Mouse (Mus musculus): ENCODE measurements at regions not wholly inside any gene's neighbourhood (a gene's known extent, or its start where the extent isn't known, plus 50 kb on each side); places are given as distances from the start of the nearest gene placed in this dataset.

DNA sequence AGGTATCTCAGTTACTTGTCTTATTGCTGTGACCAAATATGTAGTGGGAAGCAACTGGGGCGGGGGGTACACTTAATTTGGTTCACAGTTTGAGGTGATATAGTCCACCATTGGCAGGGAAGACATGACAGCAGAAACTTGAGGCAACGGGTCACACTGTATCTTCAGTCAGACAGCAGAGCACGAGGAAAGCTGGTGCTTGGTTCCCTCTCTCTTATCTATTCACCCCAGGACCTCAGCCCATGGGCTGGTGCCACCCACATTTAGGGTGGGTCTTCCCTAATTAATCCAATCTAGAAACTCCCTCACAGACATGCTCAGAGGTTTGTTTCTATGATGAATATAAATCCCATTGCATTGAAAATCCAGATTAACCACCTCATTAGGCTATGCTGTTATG lies 56.5 kb downstream of the Otud1 start:
- DNase-seq (ENCODE audit: low spot score), result no peak

DNA sequence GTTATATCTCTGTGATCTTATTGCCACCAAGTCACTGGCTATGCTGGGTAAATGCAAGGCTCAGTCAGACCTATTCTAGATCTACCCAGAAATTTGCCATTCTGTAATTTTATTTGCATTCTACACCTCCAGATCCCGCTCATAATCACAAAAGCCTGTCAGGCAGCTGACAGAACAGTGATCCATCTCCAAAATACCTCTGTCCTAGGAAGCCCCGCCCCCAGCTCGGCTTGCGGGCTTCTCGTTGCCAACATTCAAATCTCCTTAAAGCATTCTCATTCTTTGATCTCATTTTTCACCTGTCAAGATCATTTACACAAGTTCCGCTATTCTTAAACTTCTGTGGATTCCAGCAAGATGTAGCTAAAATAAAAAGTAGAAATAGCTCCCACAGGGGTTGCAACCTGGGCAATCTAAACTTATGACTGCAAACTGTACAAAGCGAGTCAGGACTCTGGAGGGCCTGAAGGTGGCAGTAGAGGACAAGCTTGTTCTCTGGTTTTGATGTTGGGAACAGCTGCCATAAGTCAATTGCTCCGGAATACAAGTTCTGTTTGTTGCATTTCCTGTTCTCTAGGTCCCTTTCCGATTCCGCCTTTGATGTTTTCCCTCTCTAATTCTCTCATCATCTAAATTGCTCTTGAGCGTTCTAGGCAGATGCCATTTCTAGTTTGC lies 58.1 kb downstream of the Otud1 start:
- DNase-seq (ENCODE audit: low spot score), result peak; percentile 80

- no peak for DNase-seq (ENCODE audit: low spot score)
Measured at GRCm38 (mm10) chr2:19716388-19716787, 58.8 kb downstream of the Otud1 start.

GRCm38 (mm10) chr2:19726085-19726484 lies 68.5 kb downstream of the Otud1 start:
- DNase-seq (ENCODE audit: low spot score), result no peak

DNA sequence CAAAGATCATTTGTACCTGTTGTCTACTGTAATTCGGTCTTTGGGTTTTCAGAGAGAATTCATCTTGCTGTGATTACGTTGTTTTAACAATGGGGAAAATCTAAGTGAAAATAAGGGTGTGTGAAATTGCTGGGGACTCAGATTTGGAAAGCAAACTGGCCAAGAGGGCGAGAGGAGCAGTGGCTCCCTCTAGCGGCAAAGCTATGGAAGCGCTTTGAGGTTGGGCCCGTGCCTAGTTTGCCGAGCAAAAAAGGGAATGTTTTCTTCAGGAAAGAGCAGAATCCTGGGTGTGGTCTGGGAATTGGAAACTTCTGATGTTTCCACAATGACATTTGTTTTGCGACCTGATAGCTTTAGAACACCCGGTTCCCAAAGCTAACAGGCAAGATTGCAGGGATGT lies 69.4 kb downstream of the Otud1 start:
- DNase-seq (ENCODE audit: low spot score), result peak; percentile 76

DNA sequence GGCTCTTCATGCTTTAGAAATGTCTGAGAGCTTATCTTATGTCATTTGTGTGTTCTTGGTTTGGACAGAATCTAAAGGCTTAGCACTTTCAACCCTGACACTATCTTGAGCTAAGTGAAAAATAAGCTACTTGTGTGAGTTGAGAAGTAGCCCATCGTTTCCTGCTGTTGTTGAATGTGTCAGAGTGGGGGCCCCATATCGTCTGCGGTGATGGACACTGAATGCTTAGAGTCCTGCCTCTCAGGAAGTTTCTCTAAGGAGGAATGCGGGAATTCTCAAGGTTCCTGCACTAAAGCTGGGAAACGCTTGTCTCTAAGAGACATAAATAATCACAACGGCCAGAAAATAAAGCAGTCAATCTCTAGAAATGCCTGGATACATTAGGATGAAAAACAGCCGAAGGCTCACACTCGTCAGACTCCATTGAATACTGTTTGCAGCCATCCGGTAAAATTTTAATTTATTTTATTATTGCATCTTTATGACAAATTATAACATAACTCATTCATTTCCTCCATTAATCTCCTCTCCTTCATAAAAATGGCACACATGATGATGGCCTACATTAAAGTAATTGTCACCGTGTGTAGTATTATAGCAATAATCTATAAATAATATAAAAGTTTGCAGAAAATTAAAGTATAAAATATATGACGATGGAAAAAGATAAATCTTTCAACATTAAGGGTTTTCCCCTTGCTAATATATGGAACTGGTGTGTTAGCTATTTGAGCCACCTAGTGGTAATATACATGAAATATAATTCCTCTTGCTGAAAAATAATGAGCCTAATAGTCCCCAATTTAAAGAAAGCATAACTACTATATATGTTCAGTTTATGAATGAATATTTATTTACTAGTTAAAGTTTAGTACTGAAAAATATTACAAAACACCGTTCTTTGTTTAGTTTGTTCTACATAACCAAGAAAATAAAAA lies 75.6 kb downstream of the Otud1 start:
- DNase-seq (ENCODE audit: low spot score), result no peak

- DNase-seq (ENCODE audit: low spot score), result no peak
Measured at GRCm38 (mm10) chr2:19734164-19734870, 76.8 kb downstream of the Otud1 start.

DNA sequence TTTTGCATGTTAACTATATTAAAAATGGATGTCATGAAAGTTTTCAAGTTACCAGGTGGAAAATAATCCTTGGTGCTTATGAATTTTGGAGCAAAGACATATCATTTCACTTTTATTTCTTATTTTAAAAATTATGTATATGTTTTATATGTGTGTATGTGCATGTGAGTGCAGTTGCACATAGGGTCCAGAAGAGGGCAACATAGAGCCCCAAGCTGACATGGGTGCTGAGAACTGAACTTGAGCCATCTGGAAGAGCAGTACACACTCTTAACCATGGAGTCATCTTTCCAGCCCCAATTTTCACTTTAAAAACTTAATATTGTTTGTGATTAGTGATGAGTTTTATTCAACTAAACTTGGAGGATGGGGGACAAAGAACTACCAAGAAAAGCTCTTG lies 84.0 kb downstream of the Otud1 start:
- DNase-seq (ENCODE audit: low spot score), result no peak

DNA sequence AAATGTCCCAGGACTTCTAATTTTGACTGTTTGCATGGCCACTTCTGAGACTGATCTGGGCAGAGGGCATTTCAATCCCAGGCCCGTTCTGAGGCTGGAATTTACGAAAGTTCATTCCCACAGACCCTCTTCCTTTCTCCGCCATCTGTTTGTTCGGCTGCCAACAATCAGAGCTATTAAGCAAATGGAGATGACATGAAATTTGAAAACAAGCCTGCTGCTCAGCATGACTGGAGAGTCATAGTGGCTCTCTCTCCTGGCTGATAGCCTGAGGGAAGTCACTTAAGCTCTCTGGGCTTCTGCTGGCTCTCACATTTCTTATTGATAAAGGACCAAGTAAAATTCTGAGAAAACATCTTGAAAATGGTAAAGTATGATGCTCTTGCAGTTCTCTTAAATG lies 85.9 kb downstream of the Otud1 start:
- no peak for DNase-seq (ENCODE audit: low spot score)

DNA sequence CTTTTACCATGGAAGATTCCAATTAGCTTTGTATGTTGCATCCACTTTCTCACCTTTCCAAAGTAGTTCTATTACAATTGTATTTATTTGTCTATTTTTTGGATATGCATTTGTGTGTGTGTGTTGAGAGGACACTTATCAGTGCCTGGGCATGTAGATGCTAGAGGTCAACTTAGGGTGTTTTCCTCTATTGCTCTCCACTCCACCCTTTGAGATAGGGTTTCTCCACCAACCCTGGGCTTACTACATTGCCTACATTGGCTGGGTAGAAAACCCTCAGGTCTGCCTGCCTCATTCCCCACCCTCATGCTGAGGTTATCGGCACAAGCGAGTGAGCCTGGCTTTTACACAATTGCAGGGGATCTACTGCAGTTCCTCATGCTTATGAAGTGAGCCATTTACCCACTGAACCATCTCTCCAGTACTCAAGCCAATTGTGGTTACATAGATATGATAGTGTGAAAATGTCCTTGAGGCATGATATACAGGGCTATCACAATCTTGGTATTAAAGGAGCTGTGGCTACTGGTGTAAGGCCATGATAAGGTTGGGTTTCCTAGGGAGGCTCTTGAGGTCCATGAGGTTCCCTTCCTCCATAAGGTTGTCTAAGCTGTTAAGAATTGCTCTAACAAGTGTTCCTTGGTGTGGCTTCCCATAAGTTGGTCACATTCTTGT lies 87.6 kb downstream of the Otud1 start:
- DNase-seq (ENCODE audit: low spot score), result no peak

DNA sequence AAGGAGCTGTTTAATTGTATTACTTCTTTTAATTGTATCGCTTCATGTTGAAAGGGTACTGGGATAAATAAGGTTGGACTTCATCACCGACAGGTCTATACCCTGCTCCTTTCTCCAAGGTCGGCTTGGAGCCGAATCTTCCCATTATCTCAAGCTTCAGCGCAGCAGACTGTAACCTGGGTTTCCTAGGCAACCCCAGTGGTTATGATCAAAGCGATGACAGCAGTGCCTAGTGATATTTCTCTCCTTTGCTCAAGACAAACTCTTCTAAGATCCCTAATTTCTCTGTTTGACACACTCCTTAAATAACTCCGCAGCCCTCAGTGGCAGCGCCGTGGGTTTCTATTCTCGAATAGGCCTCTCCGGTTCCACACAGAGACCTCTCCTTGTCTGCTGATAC lies 95.2 kb downstream of the Otud1 start:
- no peak for DNase-seq (ENCODE audit: low spot score)

GRCm38 (mm10) chr2:19753479-19753878 lies 95.9 kb downstream of the Otud1 start:
- no peak for DNase-seq (ENCODE audit: low spot score)

DNA sequence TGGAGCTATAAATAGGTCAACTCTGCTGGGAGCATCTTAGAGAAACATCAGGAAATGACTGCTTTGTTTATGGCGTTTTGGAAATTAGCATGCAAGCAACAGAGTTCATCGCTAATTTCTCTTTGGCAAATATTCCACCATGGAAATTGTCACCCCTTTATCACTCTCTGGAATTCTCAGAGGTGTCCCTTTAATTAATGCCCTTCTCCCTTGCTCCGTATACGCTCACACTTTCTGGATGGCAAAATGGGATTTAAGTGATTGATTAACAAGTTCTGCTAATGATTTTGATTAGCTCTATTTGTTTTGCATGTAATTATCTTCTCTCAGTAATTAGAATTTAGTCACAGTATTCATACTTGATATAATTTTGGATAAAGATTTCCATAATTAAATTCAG lies 100.4 kb downstream of the Otud1 start:
- DNase-seq (ENCODE audit: low spot score), result no peak

- no peak for DNase-seq (ENCODE audit: low spot score)
Measured at GRCm38 (mm10) chr2:19759169-19759568, 101.6 kb downstream of the Otud1 start.

DNA sequence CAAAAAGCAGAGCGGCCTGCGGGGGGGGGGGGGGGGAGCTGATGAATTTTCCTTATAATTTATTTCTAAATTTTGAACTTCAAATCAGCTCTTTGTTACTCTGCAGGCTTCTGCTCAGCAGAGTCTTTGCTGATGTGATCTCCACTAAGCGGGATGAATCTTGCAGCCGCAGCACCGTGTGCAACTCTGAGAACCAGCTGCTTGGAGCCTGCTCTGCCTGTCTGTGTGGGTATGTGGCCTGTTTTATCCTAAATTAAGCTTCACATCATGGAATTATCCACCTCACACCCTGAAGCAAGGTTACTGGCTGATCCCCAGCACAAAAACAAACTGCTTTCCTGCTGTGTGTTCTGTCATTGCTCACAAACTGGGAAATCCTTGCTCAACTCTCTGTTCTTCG lies 102.0 kb downstream of the Otud1 start:
- DNase-seq (ENCODE audit: low spot score), result no peak

- DNase-seq (ENCODE audit: low spot score), result no peak
Measured at GRCm38 (mm10) chr2:19762996-19763395, 105.4 kb downstream of the Otud1 start.

GRCm38 (mm10) chr2:19784913-19785312 lies 124.7 kb upstream of the Etl4 start:
- DNase-seq (ENCODE audit: low spot score), result no peak

DNA sequence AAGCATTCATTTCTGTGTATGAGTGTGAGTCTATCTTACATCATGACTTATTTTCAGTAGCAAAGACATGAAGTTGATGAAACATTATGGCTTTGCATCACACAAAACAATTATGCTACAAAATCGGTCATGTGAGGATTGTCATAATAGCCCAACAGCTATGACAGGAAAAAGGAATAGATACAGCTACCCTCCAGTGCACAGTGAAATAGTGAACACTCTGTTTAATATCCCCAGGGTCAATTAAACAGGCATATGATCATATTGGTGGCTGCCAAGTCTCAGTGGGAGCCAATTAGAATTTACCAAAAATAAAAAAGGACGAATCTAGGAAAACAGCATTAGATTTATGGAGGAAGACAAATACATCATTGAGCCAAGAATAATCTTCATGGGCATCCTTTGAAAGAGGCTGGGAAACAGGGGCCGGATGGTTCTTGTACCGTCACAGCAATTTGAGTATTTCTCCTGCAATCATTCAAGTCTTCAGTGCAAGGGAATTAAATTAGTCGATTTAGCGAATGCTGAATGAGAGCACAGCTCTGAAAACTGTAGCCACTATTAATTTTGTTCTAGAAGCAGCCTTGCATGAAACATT lies 123.8 kb upstream of the Etl4 start:
- no peak for DNase-seq (ENCODE audit: low spot score)

- DNase-seq (ENCODE audit: low spot score), result no peak
Measured at GRCm38 (mm10) chr2:19792177-19792576, 117.4 kb upstream of the Etl4 start.

DNA sequence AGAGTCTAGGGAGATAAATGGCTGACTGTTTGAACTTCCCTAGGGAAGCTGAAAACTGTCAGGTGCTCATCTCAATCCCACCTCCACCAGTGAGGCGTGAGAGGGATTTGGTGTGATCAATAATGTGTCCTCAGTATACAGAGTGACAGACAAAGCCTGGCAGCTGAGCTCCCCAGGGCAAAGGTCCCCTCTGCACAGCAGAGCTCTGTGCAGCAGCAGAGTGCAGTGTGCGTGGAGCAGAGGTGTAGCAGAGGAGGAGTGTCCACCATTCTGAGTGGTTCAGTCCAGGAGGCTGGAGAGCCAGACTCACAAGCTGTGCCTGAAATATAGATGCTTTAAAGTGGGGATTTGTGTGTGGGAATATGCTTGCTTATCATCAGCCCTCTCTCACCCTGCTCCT lies 112.8 kb upstream of the Etl4 start:
- DNase-seq (ENCODE audit: low spot score), result no peak
